Mouse (Mus musculus) layer of hippocampus, postnatal 10 days (tissue): Measurements from ENCODE around the gene Plekha5. TPM values are rescaled to one million over a fixed set of nuclear protein-coding genes. Genes with fewer than 3 reads are reported as not detected.
"Not testable (repeated sequence)": the region's sequence is repeated elsewhere in the genome, so short reads cannot be mapped to it uniquely, and the experiment has no call there.

Experiments used
- DNase-seq, 2 experiments: peaks; one replicate each; pipeline ENCODE4 v3.0.0; 2021; ENCODE audit warnings: low spot score in 2 of 2
- total RNA-seq, 2 experiments: library from RNA; stranded (reverse); gene quantifications; 2 replicates each; pipeline ENCODE4 v1.2.3; 2021

Gene Plekha5
- total RNA-seq, 2 experiments from 2014 or later = 55.2 to 64.0 TPM

DNA sequence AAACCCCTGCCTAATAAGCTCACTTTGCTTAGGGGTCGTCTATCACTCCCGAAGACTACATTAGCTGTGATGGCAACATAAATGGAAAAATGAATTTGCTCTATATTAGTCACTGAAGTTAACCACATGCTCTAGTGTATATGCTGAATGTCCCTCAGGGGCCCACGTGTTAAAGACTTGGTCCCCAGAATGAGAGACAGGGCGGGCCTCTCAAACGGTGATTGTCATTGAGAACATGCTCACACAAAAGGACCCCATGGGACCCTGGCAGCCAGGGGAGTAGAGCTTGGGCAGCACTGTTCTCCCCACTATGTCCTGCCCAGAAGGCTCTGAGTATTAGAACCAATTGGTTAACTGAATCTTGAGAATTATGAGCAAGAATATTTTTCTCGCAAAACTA, 97.1 kb downstream of the Plekha5 start:
- DNase-seq = no peak

DNA sequence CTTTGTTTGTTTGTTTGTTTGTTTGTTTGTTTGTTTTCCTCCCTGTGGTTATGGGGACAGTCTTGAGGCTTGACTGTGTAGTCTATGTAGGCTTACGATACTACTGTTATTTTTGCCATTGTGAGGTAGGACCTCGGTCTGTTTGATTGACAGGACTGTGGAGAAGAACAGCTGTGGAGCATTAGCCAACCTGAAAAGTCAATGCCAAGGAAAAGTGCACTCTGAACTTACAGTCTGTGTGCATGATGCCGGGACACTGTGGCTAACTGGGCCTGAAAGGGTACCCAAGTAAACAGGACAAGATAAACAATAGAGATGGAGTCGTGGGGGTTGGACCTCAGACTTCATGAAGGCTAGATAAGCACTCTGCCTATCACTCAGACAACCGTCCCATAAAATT, 98.0 kb downstream of the Plekha5 start:
- no peak for DNase-seq

DNA sequence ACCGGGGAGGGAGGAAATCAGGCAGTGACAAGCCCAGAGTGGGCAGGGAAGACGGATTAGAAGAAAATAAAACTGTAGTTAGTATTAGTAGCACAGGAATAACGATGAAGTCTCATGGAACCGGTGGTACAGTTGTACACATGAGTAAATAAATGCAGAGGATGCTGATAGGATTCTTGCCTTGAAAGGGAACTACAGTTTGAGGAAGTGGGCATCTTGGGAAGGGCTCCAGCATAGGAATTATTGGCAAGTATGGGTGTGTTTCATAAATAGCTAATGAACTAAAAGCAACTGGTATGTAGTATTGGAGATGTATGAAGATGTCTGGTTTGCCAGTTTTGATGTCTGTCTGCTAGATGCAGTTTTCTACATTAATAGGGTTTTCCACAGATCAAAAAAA, 99.7 kb downstream of the Plekha5 start:
- DNase-seq = no peak

DNA sequence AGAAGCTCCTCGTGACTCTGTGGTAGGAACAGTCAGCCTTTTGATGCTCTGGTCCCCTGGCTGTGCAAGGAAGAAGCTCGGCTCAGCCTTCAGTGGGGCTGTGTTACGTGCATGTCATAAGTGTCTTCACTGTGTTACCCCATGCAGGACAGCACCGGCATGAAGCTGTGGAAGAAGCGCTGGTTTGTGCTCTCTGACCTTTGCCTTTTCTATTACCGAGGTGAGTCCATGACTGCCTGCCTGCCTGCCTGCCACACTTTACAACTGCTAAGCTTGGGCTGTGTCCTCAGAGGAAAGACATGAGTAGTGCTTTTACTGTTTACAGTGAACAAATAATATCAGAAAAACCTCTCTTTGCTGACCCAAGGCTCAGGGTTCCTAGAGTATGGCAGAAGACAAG, 104.6 kb downstream of the Plekha5 start:
- no peak for DNase-seq

DNA sequence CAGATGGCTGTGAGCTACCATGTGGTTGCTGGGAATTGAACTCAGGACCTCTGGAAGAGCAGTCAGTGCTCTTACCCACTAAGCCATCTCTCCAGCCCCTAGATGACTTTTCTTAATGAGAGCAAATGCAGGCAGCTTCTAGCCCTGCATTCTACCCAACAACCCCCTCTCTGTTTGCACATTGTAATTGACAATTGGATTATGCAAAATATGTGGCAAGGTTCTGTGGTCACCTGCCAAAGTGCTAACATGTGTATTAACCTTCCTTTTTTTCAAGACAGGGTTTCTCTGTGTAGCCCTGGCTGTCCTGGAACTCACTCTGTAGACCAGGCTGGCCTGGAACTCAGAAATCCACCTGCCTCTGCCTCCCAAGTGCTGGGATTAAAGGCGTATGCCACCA, 109.0 kb downstream of the Plekha5 start:
- not testable (repeated sequence) for DNase-seq

DNA sequence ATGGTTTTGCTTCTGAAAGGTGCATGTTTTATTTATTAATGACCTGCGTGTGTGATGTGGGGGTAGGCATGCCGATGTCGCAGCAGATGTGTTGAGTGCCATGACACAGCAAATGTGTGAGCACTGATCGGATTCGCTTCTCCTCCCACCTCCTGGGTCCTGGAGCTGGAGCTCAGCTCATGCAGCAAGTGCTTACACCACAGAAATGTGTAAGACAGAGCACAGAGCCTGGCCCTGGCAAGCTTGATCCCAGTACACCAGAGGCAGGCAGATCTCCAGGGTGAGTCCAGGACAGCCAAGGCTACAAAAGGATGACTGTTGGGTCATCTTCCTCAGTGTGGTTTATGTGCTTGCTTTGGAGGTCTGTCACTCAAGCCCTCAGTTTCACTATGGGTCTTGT, 109.8 kb downstream of the Plekha5 start:
- DNase-seq = no peak

DNA sequence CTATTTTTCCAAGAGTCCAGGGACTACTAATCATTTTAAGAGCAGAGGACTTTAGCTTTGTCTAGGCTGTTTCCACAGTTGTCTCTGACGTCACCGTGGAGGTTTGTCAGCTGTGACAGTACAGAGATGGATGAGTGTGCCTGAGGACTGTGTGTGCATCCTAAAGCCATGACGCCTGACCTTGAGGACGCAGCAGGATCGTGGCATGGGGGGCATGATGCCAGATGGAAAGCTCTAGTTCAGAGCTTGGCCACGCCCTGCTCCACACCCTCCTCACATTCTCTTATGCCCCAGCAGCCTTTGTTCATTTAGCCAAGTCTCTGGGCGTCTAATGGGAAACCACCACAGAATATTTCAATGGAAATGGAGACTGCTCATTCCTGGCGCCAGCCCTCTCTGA, 111.7 kb downstream of the Plekha5 start:
- DNase-seq = no peak

DNA sequence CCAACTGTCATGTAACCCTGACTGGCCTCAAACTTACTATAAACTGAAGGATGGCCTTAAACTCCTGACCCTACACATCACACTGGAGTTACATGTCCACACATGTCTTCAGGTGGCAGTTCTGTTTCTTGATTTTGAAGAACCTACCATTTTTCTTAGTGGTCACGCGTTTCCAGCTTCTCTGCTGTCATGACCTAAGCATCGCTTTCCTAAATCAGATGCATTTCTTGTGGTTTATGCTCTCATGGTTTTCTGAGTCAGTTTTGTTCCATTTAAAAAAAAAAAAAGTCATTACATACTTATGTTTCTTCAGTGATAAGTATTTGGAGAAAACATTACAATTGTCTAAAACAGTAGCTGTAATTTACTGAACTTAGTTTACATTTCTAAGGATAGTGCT, 118.1 kb downstream of the Plekha5 start:
- no peak for DNase-seq

DNA sequence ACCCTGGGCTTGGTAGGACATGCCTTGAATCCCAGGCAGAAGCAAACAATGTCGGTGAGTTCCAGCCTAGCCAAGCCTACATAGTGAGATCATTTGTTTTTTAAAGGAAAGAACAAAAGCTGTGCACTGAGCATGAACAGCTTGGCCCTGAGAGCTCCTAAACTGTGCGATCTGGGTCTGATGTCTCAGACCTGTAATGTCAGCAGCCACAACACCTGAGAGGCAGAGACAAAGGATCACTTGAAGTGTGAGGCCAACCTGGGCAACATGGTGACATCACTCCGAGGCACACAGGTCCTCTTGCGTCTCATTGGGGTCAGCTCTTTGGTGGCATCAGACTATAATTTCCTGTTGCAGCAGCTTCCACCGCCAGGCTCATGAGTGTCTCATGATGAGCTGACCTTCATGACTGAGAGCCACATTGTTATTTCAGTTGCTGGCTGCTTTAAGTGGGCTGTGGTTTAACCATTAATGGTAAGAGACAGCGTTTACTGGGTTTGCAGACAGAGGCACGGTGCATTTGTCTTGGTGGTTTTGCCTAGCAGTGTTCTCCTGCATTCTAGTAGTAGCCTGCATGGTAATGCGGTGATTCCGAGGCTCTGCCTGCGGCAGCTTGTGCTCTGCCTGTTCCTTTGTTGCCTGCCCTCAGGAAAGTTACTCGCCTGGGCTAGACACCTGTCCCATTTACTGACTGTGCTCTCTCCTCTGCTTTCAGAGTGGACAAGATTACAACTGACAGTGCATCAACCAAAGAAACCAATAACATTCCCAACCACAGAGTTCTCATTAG, 119.3 kb downstream of the Plekha5 start:
- DNase-seq = no peak

DNA sequence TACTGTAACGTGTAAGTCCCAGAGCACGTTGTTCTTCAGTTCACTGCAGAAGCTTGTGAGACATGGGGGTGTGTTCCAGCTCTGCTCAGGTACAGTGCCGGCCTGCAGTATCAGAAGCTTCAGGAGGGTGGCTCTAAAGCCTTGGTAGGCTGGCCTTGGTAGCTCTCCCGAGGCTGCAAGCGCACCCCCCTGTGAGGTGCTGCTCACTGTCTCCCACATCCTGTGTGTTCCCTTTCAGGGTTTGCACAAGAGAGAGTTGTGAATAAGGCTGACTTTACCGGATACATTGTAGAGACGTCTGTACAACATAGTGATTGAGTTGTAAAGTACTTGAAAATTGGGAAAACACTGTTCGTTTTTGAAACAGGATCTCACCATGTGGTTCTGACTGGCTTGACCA, 122.2 kb downstream of the Plekha5 start:
- no peak for DNase-seq

DNA sequence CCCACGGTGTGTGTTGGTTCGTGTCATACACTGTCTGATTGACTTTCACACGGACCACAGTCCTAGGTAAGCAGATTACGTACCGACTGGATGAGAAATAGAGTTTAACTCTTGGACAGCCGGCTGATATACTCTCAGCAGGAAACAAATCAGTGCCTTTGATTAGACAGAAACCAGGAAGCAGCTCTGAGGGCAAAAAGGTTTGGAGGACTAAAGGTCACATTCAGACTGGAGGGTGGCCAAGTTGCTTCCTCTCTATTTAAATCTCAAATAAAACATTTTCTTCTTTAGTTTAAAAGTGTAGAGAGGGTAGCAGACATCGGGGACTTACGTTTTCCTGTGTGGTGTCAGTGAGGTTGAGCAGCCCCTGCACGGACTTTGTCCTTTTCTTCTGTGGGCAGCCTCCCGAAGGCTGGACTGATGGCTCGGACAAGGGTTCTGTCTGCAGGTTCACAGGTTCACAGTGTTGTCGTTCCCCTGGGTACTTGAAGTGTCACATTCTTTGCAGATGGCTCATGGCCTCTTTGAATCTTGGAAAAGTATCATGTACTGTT, 122.9 kb downstream of the Plekha5 start:
- no peak for DNase-seq

DNA sequence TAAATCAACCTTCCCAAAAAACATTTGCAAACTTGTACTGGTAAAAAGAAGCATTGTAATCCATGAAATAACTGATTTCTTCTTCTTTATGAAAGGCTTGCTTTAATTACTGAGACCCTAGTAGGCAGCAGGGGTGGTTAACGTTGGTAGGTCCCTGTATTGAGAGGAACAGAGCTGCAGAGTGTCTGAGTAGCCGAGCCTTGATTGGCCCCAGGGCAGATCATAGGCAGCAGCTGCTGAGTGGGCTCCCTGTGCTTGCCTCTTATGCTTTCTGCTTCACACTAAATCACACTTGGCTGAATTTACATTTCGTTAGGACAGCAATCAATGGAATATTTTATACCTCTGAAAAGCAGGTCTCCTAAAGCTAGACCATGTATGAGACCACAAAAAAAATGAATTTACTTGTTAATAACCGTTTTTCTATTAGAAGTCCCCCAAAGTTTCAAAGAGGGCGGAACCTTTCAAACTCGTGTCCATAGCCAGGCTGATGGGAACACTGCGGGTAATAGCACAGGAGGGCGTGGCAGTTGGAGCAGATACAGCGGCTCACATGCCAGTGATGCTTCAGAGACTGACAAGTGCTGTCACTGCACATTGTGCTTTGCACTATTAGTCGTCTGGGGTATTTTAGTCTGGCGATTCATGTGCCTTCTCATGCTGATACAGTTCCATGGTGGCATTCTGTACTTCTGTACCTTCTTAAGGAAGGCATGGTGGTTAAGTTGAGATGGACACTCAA, 123.5 kb downstream of the Plekha5 start:
- no peak for DNase-seq

DNA sequence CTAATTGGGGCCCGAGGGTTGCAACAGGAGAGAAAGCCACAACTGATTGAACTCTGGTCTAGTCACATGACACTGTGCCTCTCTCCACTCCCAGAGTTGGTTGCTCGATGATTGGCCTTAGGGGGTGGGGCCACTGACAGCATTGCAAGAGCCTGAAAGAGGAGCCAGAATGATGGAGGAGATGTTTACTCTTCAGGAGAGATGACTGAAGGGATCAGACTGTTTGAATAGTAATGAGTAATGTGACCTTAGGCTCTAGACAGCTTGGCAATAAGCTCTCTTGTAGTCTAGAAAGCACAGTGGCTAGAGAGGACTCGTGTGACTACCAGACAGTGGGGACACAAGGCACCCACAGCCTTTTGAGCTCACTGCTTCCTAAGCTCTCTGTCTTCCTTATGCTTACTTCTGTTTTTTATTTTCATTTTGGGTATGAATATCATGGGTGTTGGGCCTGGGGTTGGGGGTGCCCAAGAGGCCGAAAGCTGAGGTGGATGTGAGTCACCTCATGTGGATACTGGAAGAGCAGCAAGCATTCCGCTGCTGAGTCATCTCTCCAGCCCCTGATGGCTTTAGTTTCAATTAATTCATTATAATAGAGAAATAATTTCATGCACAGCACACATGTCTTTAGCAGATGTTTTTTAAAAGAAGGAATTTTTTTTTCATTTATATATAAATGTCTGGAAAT, 124.4 kb downstream of the Plekha5 start:
- DNase-seq = no peak

DNA sequence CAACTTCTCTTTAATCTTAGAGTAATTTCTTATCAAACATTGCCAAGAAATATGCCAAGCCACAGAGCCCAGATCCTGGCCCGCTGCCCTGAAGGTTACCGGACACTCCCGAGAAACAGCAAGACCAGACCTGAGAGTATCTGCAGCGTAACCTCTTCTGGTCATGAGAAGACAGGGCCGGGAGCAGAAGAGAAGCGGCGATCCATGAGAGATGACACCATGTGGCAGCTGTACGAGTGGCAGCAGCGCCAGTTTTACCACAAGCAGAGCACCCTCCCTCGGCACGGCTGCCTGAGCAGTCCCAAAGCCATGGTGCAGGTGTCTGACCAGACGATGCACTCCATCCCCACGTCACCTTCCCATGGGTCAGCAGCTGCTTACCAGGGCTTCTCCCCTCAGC, 126.9 kb downstream of the Plekha5 start:
- no peak for DNase-seq

DNA sequence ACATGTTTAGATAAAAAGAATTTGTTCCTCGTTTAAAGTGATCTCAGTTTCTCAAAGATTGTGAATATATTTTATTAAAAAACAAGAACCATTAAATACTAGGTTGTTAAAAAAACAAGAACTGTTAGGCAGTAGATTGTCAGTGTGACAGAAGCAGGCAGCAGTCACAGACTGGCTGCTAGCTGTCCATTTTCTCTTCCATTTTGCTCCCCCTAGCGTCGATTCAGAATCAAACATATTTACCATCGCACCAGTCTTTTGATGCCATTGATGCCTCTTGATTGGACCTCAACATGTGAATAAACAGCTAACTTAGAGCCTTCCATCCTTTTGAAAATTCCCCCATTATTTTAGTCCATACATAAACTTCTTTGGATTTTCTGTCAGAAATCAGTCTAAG, 130.4 kb downstream of the Plekha5 start:
- DNase-seq = peak in 1 of 2 experiments; percentile 38

DNA sequence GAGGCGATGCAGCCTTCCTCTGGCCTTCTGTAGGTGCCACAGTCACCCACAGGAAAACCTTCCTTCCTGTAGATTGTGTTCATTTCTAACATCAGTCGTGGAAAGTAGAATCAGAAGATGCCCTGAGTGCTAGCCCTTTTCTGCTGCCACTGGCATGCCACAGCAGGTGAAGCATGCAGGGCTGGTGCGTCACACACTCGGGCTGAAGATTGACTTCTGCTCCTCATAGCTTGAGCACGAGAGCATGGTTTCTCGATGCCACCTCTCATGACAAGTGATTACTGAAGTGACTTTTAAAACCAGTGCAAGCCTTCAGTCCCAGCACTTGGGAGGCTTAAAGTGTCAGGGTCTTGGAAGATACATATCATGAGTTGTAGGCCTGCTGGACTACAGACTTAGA, 135.6 kb downstream of the Plekha5 start:
- no peak for DNase-seq

DNA sequence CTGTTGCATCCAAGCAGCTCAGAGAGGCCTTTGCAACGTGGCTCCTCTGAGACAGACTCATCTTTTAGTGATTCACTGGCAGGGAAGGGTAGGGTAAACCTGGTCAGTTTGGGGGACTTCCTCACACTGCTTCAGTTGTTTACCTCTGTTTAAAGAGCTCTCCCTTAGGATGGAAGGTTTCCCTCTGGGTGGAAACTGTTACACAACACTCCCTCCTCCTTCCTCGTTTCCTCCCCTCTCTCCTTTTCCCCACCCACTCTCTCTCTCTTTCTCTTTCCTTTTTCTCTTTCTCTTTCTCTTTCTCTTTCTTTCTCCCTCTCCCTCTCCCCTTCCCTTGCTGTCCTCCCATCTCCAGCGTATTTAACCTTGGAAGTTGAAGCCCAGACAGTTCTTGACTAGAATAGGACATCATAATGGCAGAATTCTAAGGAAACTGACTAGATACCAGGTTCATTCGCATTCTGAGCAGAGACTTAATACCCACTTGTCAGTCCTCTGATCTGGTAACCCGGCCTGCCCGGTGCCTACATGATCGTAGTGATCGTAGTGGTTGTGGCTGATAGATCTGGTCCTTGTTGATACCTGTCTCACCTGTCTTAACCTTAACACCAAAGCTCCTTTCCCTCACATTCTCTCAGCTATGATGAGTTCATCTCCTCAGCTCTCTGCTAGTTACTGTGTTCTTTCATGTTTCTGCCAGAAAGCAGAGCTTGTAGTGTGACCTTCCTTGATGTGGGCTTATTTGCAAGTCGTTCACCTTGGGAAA, 137.5 kb downstream of the Plekha5 start:
- no peak for DNase-seq

DNA sequence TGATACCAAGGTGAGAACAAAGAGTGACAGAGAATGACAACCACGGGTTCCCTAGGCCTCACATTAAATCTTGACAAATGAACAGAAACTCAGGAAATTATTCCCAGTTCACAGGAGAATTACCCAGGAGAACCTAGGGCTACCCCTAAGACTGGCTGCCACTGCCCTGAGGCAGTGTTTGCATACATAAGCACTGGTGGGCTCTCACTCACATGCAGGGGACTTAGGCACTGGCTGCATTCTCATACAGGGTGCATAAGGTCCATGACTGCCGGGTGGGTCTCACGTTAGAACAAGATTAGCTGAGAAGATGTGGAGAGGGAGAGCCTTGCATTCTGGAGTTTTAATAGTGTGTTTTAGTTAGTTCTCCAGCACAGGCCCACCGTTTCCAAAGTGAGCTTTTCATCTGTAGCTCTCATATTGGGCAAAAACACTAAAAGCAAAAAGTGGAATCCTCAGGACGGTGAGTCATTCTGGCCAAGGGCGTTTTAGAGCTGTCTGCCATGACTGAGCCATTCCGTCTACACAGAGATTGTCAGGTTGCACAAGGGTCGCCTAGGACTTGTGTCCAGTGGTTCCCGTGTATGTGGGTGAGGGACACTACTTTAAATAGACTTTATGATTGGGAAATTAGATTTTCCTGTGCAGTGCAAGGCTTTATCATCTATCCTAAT, 138.2 kb downstream of the Plekha5 start:
- no peak for DNase-seq

DNA sequence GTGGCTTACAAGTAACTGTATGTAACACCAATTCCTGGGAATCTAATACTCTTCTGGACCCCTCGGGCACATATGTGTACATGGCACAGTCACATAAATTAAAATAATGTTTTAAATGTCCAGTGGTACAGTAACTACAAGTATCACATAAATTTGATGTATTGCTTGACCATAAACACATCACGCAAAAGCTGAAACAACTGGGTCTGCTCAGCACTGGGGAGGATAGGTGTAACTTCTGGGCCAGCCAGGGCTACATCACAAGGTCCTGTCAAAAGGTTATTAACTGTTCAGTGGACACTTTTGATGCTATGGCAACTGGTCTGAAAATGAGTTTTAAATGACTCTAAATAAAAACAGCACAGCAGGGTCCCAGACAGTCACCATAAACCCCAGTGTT, 143.3 kb downstream of the Plekha5 start:
- DNase-seq = no peak

DNA sequence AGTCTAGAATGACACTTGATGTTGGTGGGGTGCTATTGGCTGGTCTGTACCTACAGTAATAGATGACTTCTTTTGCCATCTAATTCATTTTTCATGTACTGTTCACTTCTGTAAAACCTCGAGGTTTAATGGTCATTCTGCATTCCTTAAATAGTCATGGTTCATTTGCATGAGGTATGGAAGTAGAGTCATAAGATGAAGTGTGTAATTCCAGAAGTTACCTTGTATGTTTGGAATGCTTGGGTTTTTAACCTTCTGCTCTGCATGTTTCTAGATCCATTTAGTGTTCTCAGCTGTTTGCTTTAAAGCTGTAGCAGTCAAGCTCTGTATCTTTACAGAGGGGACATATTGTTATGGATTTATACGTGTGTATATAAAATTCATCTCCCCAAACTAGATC, 144.0 kb downstream of the Plekha5 start:
- DNase-seq = no peak

DNA sequence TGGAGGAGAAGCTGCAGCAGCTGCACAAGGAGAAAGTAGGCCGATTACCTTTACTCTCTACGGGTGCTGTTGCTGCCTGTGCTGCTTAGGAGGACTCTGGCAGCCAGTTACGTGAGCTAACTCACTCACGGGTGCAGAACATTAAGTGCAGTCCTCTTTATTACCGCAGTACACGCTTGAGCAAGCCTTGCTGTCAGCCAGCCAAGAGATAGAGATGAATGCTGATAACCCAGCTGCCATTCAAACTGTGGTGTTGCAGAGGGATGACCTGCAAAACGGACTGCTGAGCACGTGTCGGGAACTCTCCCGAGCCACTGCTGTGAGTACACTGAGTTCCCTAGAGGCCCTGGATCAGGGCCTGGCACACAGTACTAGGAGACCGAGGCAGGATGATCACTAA, 146.3 kb downstream of the Plekha5 start:
- DNase-seq = no peak
